Mouse (Mus musculus): ENCODE results near the gene Tab1. TPM values are rescaled to one million over a fixed set of nuclear protein-coding genes. Genes with fewer than 3 reads are reported as not detected.

Gene Tab1
- polyA plus RNA-seq (2016; fragmentation: Nextera tagmentation; extraction: Ambion mirVana): 41.8 and 52.4 TPM in 2 replicates

- WGBS: under 1% methylated on average over 59 of the region's 59 CpGs
- Histone ChIP-seq H3K36me3 (peaks cover 20% of the 10 kb centered on the region), H3K9me3 (replicated peaks) (no peaks in the 10 kb centered on the region), H3K27ac (peak within 1 kb of the TSS; percentile 100), H3K4me1 (peaks cover 18% of the 10 kb centered on the region), H3K27me3 (ENCODE audit: low read depth, poor library complexity, severe bottlenecking) (no peaks in the 10 kb centered on the region), H3K4me3 (peak within 1 kb of the TSS; percentile 84)
- peak; percentile 96 for DNase-seq (ENCODE audit: low spot score)
These were observed at the start of gene Tab1 for GRCm38 (mm10) chr15:80132993-80133586. Tab1 (plus strand) TSS chr15:80133127.

- Histone ChIP-seq H3K27ac (peak overlapping the region; percentile 94), H3K9me3 (replicated peaks) (no peaks in the 10 kb centered on the region), H3K36me3 (peaks cover 43% of the 10 kb centered on the region), H3K27me3 (ENCODE audit: low read depth, poor library complexity, severe bottlenecking) (no peaks in the 10 kb centered on the region), H3K4me1 (peaks cover 27% of the 10 kb centered on the region), H3K4me3 (peak overlapping the region; percentile 85)
- DNase-seq (ENCODE audit: low spot score): peak; percentile 98
- under 1% methylated on average over 30 of the region's 30 CpGs for WGBS
These were observed 49.6 kb upstream of the Tab1 start for GRCm38 (mm10) chr15:80083276-80083731.

GRCm38 (mm10) chr15:80083740-80084139 is 49.2 kb upstream of the Tab1 start:
- peaks cover 27% of the 10 kb centered on the region for H3K4me1 ChIP-seq
- 3% methylated on average over 12 of the region's 12 CpGs for WGBS

GRCm38 (mm10) chr15:80087406-80088012 is 45.4 kb upstream of the Tab1 start:
- H3K4me1 ChIP-seq: peaks cover 20% of the 10 kb centered on the region
- H3K27ac ChIP-seq: no peak overlapping the region
- no peak overlapping the region for H3K4me3 ChIP-seq
- H3K27me3 ChIP-seq (ENCODE audit: low read depth, poor library complexity, severe bottlenecking): peaks cover 35% of the 10 kb centered on the region
- 89% methylated on average over 9 of the region's 9 CpGs for WGBS
- no peaks in the 10 kb centered on the region for H3K9me3 ChIP-seq (replicated peaks)
- peaks cover 1% of the 10 kb centered on the region; the same call in 1 of the 2 replicates for H3K36me3 ChIP-seq
- DNase-seq (ENCODE audit: low spot score): no peak

More at GRCm38 (mm10) chr15:80083740-80084139, 49.2 kb upstream of the Tab1 start:
- DNase-seq (ENCODE audit: low spot score): no peak
- H3K36me3 ChIP-seq: peaks cover 39% of the 10 kb centered on the region
- H3K4me3 ChIP-seq: peak overlapping the region; percentile 85
- no peaks in the 10 kb centered on the region for H3K27me3 ChIP-seq (ENCODE audit: low read depth, poor library complexity, severe bottlenecking)
- no peaks in the 10 kb centered on the region for H3K9me3 ChIP-seq (replicated peaks)
- H3K27ac ChIP-seq: peak overlapping the region; percentile 94

GRCm38 (mm10) chr15:80088637-80089036 is 44.3 kb upstream of the Tab1 start:
- Histone ChIP-seq H3K36me3 (no peaks in the 10 kb centered on the region), H3K27ac (no peak overlapping the region), H3K9me3 (replicated peaks) (no peaks in the 10 kb centered on the region), H3K4me1 (peaks cover 24% of the 10 kb centered on the region), H3K27me3 (ENCODE audit: low read depth, poor library complexity, severe bottlenecking) (peaks cover 47% of the 10 kb centered on the region), H3K4me3 (no peak overlapping the region)
- peak; percentile 82 for DNase-seq (ENCODE audit: low spot score)
- 35% methylated on average over 4 of the region's 4 CpGs for WGBS

- Histone ChIP-seq H3K27ac (no peak overlapping the region), H3K36me3 (no peaks in the 10 kb centered on the region), H3K27me3 (ENCODE audit: low read depth, poor library complexity, severe bottlenecking) (peaks cover 57% of the 10 kb centered on the region), H3K9me3 (replicated peaks) (no peaks in the 10 kb centered on the region), H3K4me3 (no peak overlapping the region), H3K4me1 (peaks cover 24% of the 10 kb centered on the region)
- no peak for DNase-seq (ENCODE audit: low spot score)
- 73% methylated on average over 11 of the region's 11 CpGs for WGBS
These were observed 42.8 kb upstream of the Tab1 start for GRCm38 (mm10) chr15:80090155-80090554.

GRCm38 (mm10) chr15:80090741-80091120 is 42.2 kb upstream of the Tab1 start:
- Histone ChIP-seq H3K9me3 (replicated peaks) (no peaks in the 10 kb centered on the region), H3K4me1 (peaks cover 24% of the 10 kb centered on the region), H3K27me3 (ENCODE audit: low read depth, poor library complexity, severe bottlenecking) (peaks cover 61% of the 10 kb centered on the region), H3K27ac (peak overlapping the region; percentile 48; the same call in 1 of the 2 replicates), H3K36me3 (no peaks in the 10 kb centered on the region), H3K4me3 (peak overlapping the region; percentile 71)
- 4% methylated on average over 17 of the region's 17 CpGs for WGBS
- DNase-seq (ENCODE audit: low spot score): peak; percentile 51

GRCm38 (mm10) chr15:80091121-80091955 is 41.6 kb upstream of the Tab1 start, which contains the start of the genes Syngr1 and Rpl3:
Syngr1 (plus strand) TSS chr15:80091334.
Rpl3 (minus strand) TSS chr15:80091868.
- 1% methylated on average over 81 of the region's 86 CpGs for WGBS
- Histone ChIP-seq H3K9me3 (replicated peaks) (no peaks in the 10 kb centered on the region), H3K4me1 (peaks cover 24% of the 10 kb centered on the region), H3K27ac (peak within 1 kb of the TSS; percentile 48), H3K27me3 (ENCODE audit: low read depth, poor library complexity, severe bottlenecking) (peaks cover 67% of the 10 kb centered on the region), H3K36me3 (no peaks in the 10 kb centered on the region), H3K4me3 (peak within 1 kb of the TSS; percentile 71)
- peak; percentile 84 for DNase-seq (ENCODE audit: low spot score)

- no peaks in the 10 kb centered on the region for H3K9me3 ChIP-seq (replicated peaks)
- H3K27ac ChIP-seq: no peak overlapping the region
- 17% methylated on average over 7 of the region's 7 CpGs for WGBS
- H3K27me3 ChIP-seq (ENCODE audit: low read depth, poor library complexity, severe bottlenecking): peaks cover 74% of the 10 kb centered on the region
- peaks cover 28% of the 10 kb centered on the region for H3K4me1 ChIP-seq
- no peaks in the 10 kb centered on the region for H3K36me3 ChIP-seq
- peak overlapping the region; percentile 71 for H3K4me3 ChIP-seq
- DNase-seq (ENCODE audit: low spot score): no peak
These were observed 40.9 kb upstream of the Tab1 start for GRCm38 (mm10) chr15:80092041-80092441.

GRCm38 (mm10) chr15:80092599-80092998 is 40.3 kb upstream of the Tab1 start:
- Histone ChIP-seq H3K4me3 (no peak overlapping the region), H3K36me3 (no peaks in the 10 kb centered on the region), H3K27ac (no peak overlapping the region), H3K9me3 (replicated peaks) (no peaks in the 10 kb centered on the region), H3K27me3 (ENCODE audit: low read depth, poor library complexity, severe bottlenecking) (peaks cover 80% of the 10 kb centered on the region), H3K4me1 (peaks cover 33% of the 10 kb centered on the region)
- 17% methylated on average over 8 of the region's 8 CpGs for WGBS
- DNase-seq (ENCODE audit: low spot score): no peak

- H3K36me3 ChIP-seq: no peaks in the 10 kb centered on the region
- no peak for DNase-seq (ENCODE audit: low spot score)
- peaks cover 94% of the 10 kb centered on the region for H3K27me3 ChIP-seq (ENCODE audit: low read depth, poor library complexity, severe bottlenecking)
- WGBS: 94% methylated on average over 13 of the region's 13 CpGs
- H3K27ac ChIP-seq: no peak overlapping the region
- no peaks in the 10 kb centered on the region for H3K9me3 ChIP-seq (replicated peaks)
- H3K4me1 ChIP-seq: peaks cover 48% of the 10 kb centered on the region
- H3K4me3 ChIP-seq: no peak overlapping the region
These were observed 38.7 kb upstream of the Tab1 start for GRCm38 (mm10) chr15:80094201-80094600.

GRCm38 (mm10) chr15:80095596-80095995 is 37.3 kb upstream of the Tab1 start:
- Histone ChIP-seq H3K4me3 (no peak overlapping the region), H3K9me3 (replicated peaks) (no peaks in the 10 kb centered on the region), H3K36me3 (no peaks in the 10 kb centered on the region), H3K27me3 (ENCODE audit: low read depth, poor library complexity, severe bottlenecking) (peaks cover 94% of the 10 kb centered on the region), H3K4me1 (peaks cover 47% of the 10 kb centered on the region), H3K27ac (no peak overlapping the region)
- DNase-seq (ENCODE audit: low spot score): no peak
- WGBS: 89% methylated on average over 1 of the region's 1 CpGs
